Mouse (Mus musculus) ES-Bruce4 (cell line): ENCODE measurements around the gene Zrsr1. TPM values are rescaled to one million over a fixed set of nuclear protein-coding genes. Genes with fewer than 3 reads are reported as not detected.
A peak's percentile ranks its signal among the peaks of the same experiment; 100 is the strongest.

ENCODE experiments used
- H3K27ac ChIP-seq: 2 replicates; pipeline ENCODE4 v1.5.1; 2012; ENCODE audit warnings: low read length, inconsistent platforms; ENCODE audit not compliant: insufficient read depth
- H3K27me3 ChIP-seq: 2 replicates; pipeline ENCODE4 v1.6.1; 2012; ENCODE audit warnings: mild to moderate bottlenecking, low read length, inconsistent platforms; ENCODE audit not compliant: control insufficient read depth, poor library complexity, insufficient read depth, severe bottlenecking
- H3K36me3 ChIP-seq: 2 replicates; pipeline ENCODE4 v1.6.1; 2012; ENCODE audit warnings: inconsistent platforms, mild to moderate bottlenecking, low read length, moderate library complexity; ENCODE audit not compliant: control insufficient read depth, poor library complexity, insufficient read depth, severe bottlenecking
- H3K4me1 ChIP-seq: one replicate; pipeline ENCODE4 v1.8.1; 2011; ENCODE audit warnings: low read length; ENCODE audit not compliant: control insufficient read depth, insufficient read depth
- H3K4me3 ChIP-seq: 2 replicates; pipeline ENCODE4 v1.5.1; 2011; ENCODE audit warnings: low read depth, mild to moderate bottlenecking, low read length
- H3K9ac ChIP-seq: 2 replicates; pipeline ENCODE4 v1.6.1; 2012; ENCODE audit warnings: low read depth, mild to moderate bottlenecking, inconsistent platforms; ENCODE audit not compliant: poor library complexity, severe bottlenecking
- H3K9me3 ChIP-seq: replicated peaks from 2 replicates; pipeline ENCODE4 v1.6.1; 2012; ENCODE audit warnings: mild to moderate bottlenecking, low read length, inconsistent platforms; ENCODE audit not compliant: control insufficient read depth, poor library complexity, insufficient read depth, severe bottlenecking
- CTCF ChIP-seq: IDR thresholded peaks from one replicate; pipeline ENCODE4 v1.8.1; 2011; ENCODE audit warnings: low read depth, low read length
- EP300 ChIP-seq: IDR thresholded peaks from 2 replicates; pipeline ENCODE4 v1.6.1; 2011; ENCODE audit warnings: low read depth, low read length; ENCODE audit not compliant: insufficient read depth
- POLR2A ChIP-seq: IDR thresholded peaks from one replicate; pipeline ENCODE4 v1.8.1; 2011; ENCODE audit warnings: low read length; ENCODE audit not compliant: insufficient read depth
- polyA plus RNA-seq: library from polyadenylated mRNA; stranded (reverse); fragments of >200 nt; gene quantifications from 2 replicates; pipeline ENCODE4 v1.2.4, GENCODE M21; 2011; ENCODE audit warnings: low read depth; ENCODE audit not compliant: missing spikeins, insufficient read depth, insufficient read length

The Zrsr1 gene
- polyA plus RNA-seq, 1 experiment, result 21.1 TPM

- Histone ChIP-seq H3K27ac (no peak overlapping the region), H3K4me3 (no peak overlapping the region), H3K36me3 (peaks cover 4% of the 10 kb centered on the region), H3K4me1 (peaks cover 2% of the 10 kb centered on the region), H3K9ac (no peak overlapping the region), H3K9me3 (no peaks in the 10 kb centered on the region), H3K27me3 (no peaks in the 10 kb centered on the region)
- no peak for TF ChIP-seq POLR2A
Observed at GRCm38 (mm10) chr11:22952668-22953067, 19.1 kb upstream of the Zrsr1 start.

GRCm38 (mm10) chr11:22956346-22956745 lies 15.5 kb upstream of the Zrsr1 start:
- H3K4me1 ChIP-seq, result no peaks in the 10 kb centered on the region
- no peak overlapping the region for H3K9ac ChIP-seq

GRCm38 (mm10) chr11:22956830-22957229 lies 15.0 kb upstream of the Zrsr1 start:
- TF ChIP-seq POLR2A, result no peak
- peak; percentile 93 for TF ChIP-seq CTCF
- TF ChIP-seq EP300, result peak; percentile 57; the same call in 1 of the 2 replicates
- Histone ChIP-seq H3K9me3 (no peaks in the 10 kb centered on the region), H3K27ac (no peak overlapping the region), H3K4me1 (no peaks in the 10 kb centered on the region), H3K36me3 (peaks cover 4% of the 10 kb centered on the region), H3K4me3 (peak overlapping the region; percentile 51), H3K9ac (no peak overlapping the region), H3K27me3 (no peaks in the 10 kb centered on the region)

More at GRCm38 (mm10) chr11:22956346-22956745, 15.5 kb upstream of the Zrsr1 start:
- TF ChIP-seq EP300 (no peak), POLR2A (no peak), CTCF (no peak)
- Histone ChIP-seq H3K9me3 (no peaks in the 10 kb centered on the region), H3K27me3 (no peaks in the 10 kb centered on the region), H3K27ac (no peak overlapping the region), H3K36me3 (peaks cover 4% of the 10 kb centered on the region), H3K4me3 (no peak overlapping the region)

GRCm38 (mm10) chr11:22957791-22958374 lies 13.9 kb upstream of the Zrsr1 start:
- no peak for TF ChIP-seq POLR2A
- TF ChIP-seq CTCF, result no peak
- TF ChIP-seq EP300, result no peak

GRCm38 (mm10) chr11:22962101-22962500 lies 9.7 kb upstream of the Zrsr1 start:
- no peak overlapping the region for H3K27ac ChIP-seq
- no peak overlapping the region for H3K9ac ChIP-seq
- TF ChIP-seq POLR2A, result no peak
- no peak for TF ChIP-seq EP300
- no peak for TF ChIP-seq CTCF
- 0 out of 2 replicates have a peak, but pooled peaks cover 3% of the 10 kb centered on the region for H3K9me3 ChIP-seq
- no peak overlapping the region for H3K4me3 ChIP-seq
- H3K4me1 ChIP-seq, result no peaks in the 10 kb centered on the region
- H3K27me3 ChIP-seq, result no peaks in the 10 kb centered on the region
- H3K36me3 ChIP-seq, result no peaks in the 10 kb centered on the region

More at GRCm38 (mm10) chr11:22957791-22958374, 13.9 kb upstream of the Zrsr1 start:
- Histone ChIP-seq H3K36me3 (peaks cover 4% of the 10 kb centered on the region), H3K4me3 (no peak overlapping the region), H3K27ac (no peak overlapping the region), H3K9me3 (no peaks in the 10 kb centered on the region), H3K27me3 (no peaks in the 10 kb centered on the region), H3K4me1 (no peaks in the 10 kb centered on the region), H3K9ac (no peak overlapping the region)

GRCm38 (mm10) chr11:22964401-22964800 lies 7.4 kb upstream of the Zrsr1 start:
- no peak overlapping the region for H3K27ac ChIP-seq
- no peaks in the 10 kb centered on the region for H3K4me1 ChIP-seq
- no peak for TF ChIP-seq POLR2A
- no peak for TF ChIP-seq CTCF
- TF ChIP-seq EP300, result no peak
- H3K4me3 ChIP-seq, result no peak overlapping the region
- no peak overlapping the region for H3K9ac ChIP-seq
- 0 out of 2 replicates have a peak, but pooled peaks cover 3% of the 10 kb centered on the region for H3K9me3 ChIP-seq
- H3K27me3 ChIP-seq, result no peaks in the 10 kb centered on the region
- H3K36me3 ChIP-seq, result no peaks in the 10 kb centered on the region
